Mouse (Mus musculus): ENCODE data around the gene Pacsin1.

Pacsin1 gene

GRCm38 (mm10) chr17:27655089-27656010 lies at the start of gene Pacsin1:
Gene Pacsin1 (plus strand): TSS chr17:27655509.
- DNase-seq: peak; percentile 92

GRCm38 (mm10) chr17:27609576-27609975 lies 45.7 kb upstream of the Pacsin1 start:
- no peak for DNase-seq

GRCm38 (mm10) chr17:27610679-27611518 lies 44.4 kb upstream of the Pacsin1 start:
- no peak for DNase-seq

GRCm38 (mm10) chr17:27611519-27611884 lies 43.8 kb upstream of the Pacsin1 start:
- no peak for DNase-seq

GRCm38 (mm10) chr17:27611994-27612393 lies 43.3 kb upstream of the Pacsin1 start:
- no peak for DNase-seq

- peak; percentile 67 for DNase-seq
These were observed 42.3 kb upstream of the Pacsin1 start for GRCm38 (mm10) chr17:27613016-27613415.

GRCm38 (mm10) chr17:27615388-27615787 lies 39.9 kb upstream of the Pacsin1 start:
- DNase-seq: no peak

GRCm38 (mm10) chr17:27621161-27621560 lies 34.1 kb upstream of the Pacsin1 start:
- DNase-seq: no peak

- peak; percentile 36 for DNase-seq
These were observed 33.4 kb upstream of the Pacsin1 start for GRCm38 (mm10) chr17:27621705-27622531.

- peak; percentile 70 for DNase-seq
These were observed 32.5 kb upstream of the Pacsin1 start for GRCm38 (mm10) chr17:27622611-27623359.

GRCm38 (mm10) chr17:27623360-27624326 lies 31.7 kb upstream of the Pacsin1 start, which contains the start of gene Nudt3:
Gene Nudt3 (minus strand): TSS chr17:27623495.
- peak; percentile 93 for DNase-seq

- no peak for DNase-seq
These were observed 29.7 kb upstream of the Pacsin1 start for GRCm38 (mm10) chr17:27625455-27626251.

- DNase-seq: peak; percentile 48
These were observed 28.6 kb upstream of the Pacsin1 start for GRCm38 (mm10) chr17:27626681-27627080.

GRCm38 (mm10) chr17:27627451-27627850 lies 27.9 kb upstream of the Pacsin1 start:
- peak; percentile 41 for DNase-seq

- no peak for DNase-seq
These were observed 26.9 kb upstream of the Pacsin1 start for GRCm38 (mm10) chr17:27628376-27628775.

- DNase-seq: peak; percentile 79
These were observed 25.9 kb upstream of the Pacsin1 start for GRCm38 (mm10) chr17:27629249-27630020.

GRCm38 (mm10) chr17:27634871-27635574 lies 20.3 kb upstream of the Pacsin1 start, which contains the start of gene RPS10-NUDT3:
Gene RPS10-NUDT3 (minus strand): TSS chr17:27635222.
- peak; percentile 91 for DNase-seq

GRCm38 (mm10) chr17:27635575-27635903 lies 19.8 kb upstream of the Pacsin1 start:
- DNase-seq: peak; percentile 43

Measured in cerebellum, adult 11-12 months (tissue).